Mouse (Mus musculus): Measurements from ENCODE around the gene Gm44502. TPM values are rescaled to one million over a fixed set of nuclear protein-coding genes. Genes with fewer than 3 reads are reported as not detected.

The Gm44502 gene
- polyA plus RNA-seq, 1 experiment: 1.1 TPM

GRCm38 (mm10) chr15:89475293-89475600 lies 45.8 kb upstream of the Gm44502 start:
- 92% methylated on average over 7 of the region's 7 CpGs for WGBS
- H3K4me1 ChIP-seq (ENCODE audit: control insufficient read depth, insufficient read depth, low read length): peaks cover under 1% of the 10 kb centered on the region; the same call in 1 of the 2 replicates
- no peak overlapping the region for H3K4me3 ChIP-seq (ENCODE audit: insufficient read depth, low read depth, low read length)
- no peak overlapping the region for H3K27ac ChIP-seq (ENCODE audit: insufficient read depth, low read depth, low read length)
- TF ChIP-seq CTCF (conservative IDR thresholded peaks at IDR 0.05; ENCODE audit: insufficient read depth, insufficient read length, low read depth, low read length): no peak
- no peak for TF ChIP-seq POLR2A (IDR thresholded peaks at IDR 0.05; ENCODE audit: low read depth, low read length)
- H3K36me3 ChIP-seq (ENCODE audit: control insufficient read depth, insufficient read depth, low read length): no peaks in the 10 kb centered on the region
- no peak for DNase-seq
- H3K27me3 ChIP-seq (replicated peaks; ENCODE audit: control insufficient read depth, insufficient read depth, low read length): no peaks in the 10 kb centered on the region

- DNase-seq: peak; percentile 9
- TF ChIP-seq CTCF (conservative IDR thresholded peaks at IDR 0.05; ENCODE audit: insufficient read depth, insufficient read length, low read depth, low read length) (no peak), POLR2A (IDR thresholded peaks at IDR 0.05; ENCODE audit: low read depth, low read length) (no peak)
- Histone ChIP-seq H3K36me3 (ENCODE audit: control insufficient read depth, insufficient read depth, low read length) (no peaks in the 10 kb centered on the region), H3K27ac (ENCODE audit: insufficient read depth, low read depth, low read length) (no peak overlapping the region), H3K4me3 (ENCODE audit: insufficient read depth, low read depth, low read length) (no peak overlapping the region), H3K4me1 (ENCODE audit: control insufficient read depth, insufficient read depth, low read length) (no peaks in the 10 kb centered on the region; the same call in 1 of the 2 replicates), H3K27me3 (replicated peaks; ENCODE audit: control insufficient read depth, insufficient read depth, low read length) (no peaks in the 10 kb centered on the region)
- WGBS: 90% methylated on average over 19 of the region's 19 CpGs
These were observed 45.2 kb upstream of the Gm44502 start for GRCm38 (mm10) chr15:89474596-89475292.

GRCm38 (mm10) chr15:89473921-89474320 lies 44.4 kb upstream of the Gm44502 start:
- TF ChIP-seq CTCF (conservative IDR thresholded peaks at IDR 0.05; ENCODE audit: insufficient read depth, insufficient read length, low read depth, low read length) (no peak), POLR2A (IDR thresholded peaks at IDR 0.05; ENCODE audit: low read depth, low read length) (no peak)
- Histone ChIP-seq H3K4me3 (ENCODE audit: insufficient read depth, low read depth, low read length) (no peak overlapping the region), H3K36me3 (ENCODE audit: control insufficient read depth, insufficient read depth, low read length) (no peaks in the 10 kb centered on the region), H3K4me1 (ENCODE audit: control insufficient read depth, insufficient read depth, low read length) (no peaks in the 10 kb centered on the region; the same call in 1 of the 2 replicates), H3K27me3 (replicated peaks; ENCODE audit: control insufficient read depth, insufficient read depth, low read length) (no peaks in the 10 kb centered on the region), H3K27ac (ENCODE audit: insufficient read depth, low read depth, low read length) (no peak overlapping the region)
- 97% methylated on average over 8 of the region's 8 CpGs for WGBS
- no peak for DNase-seq

GRCm38 (mm10) chr15:89473370-89473769 lies 43.9 kb upstream of the Gm44502 start:
- Histone ChIP-seq H3K36me3 (ENCODE audit: control insufficient read depth, insufficient read depth, low read length) (no peaks in the 10 kb centered on the region), H3K4me1 (ENCODE audit: control insufficient read depth, insufficient read depth, low read length) (no peaks in the 10 kb centered on the region; the same call in 1 of the 2 replicates), H3K27me3 (replicated peaks; ENCODE audit: control insufficient read depth, insufficient read depth, low read length) (no peaks in the 10 kb centered on the region), H3K27ac (ENCODE audit: insufficient read depth, low read depth, low read length) (no peak overlapping the region), H3K4me3 (ENCODE audit: insufficient read depth, low read depth, low read length) (no peak overlapping the region)
- WGBS: 94% methylated on average over 9 of the region's 9 CpGs
- no peak for TF ChIP-seq CTCF (conservative IDR thresholded peaks at IDR 0.05; ENCODE audit: insufficient read depth, insufficient read length, low read depth, low read length)
- TF ChIP-seq POLR2A (IDR thresholded peaks at IDR 0.05; ENCODE audit: low read depth, low read length): no peak
- DNase-seq: no peak

GRCm38 (mm10) chr15:89471476-89471875 lies 42.0 kb upstream of the Gm44502 start:
- WGBS: 86% methylated on average over 4 of the region's 4 CpGs
- DNase-seq: no peak
- Histone ChIP-seq H3K27me3 (replicated peaks; ENCODE audit: control insufficient read depth, insufficient read depth, low read length) (no peaks in the 10 kb centered on the region), H3K36me3 (ENCODE audit: control insufficient read depth, insufficient read depth, low read length) (no peaks in the 10 kb centered on the region), H3K4me1 (ENCODE audit: control insufficient read depth, insufficient read depth, low read length) (no peaks in the 10 kb centered on the region; the same call in 1 of the 2 replicates), H3K4me3 (ENCODE audit: insufficient read depth, low read depth, low read length) (no peak overlapping the region), H3K27ac (ENCODE audit: insufficient read depth, low read depth, low read length) (no peak overlapping the region)
- TF ChIP-seq CTCF (conservative IDR thresholded peaks at IDR 0.05; ENCODE audit: insufficient read depth, insufficient read length, low read depth, low read length): no peak
- TF ChIP-seq POLR2A (IDR thresholded peaks at IDR 0.05; ENCODE audit: low read depth, low read length): no peak

- DNase-seq: peak; percentile 24
- 25% methylated on average over 2 of the region's 2 CpGs for WGBS
- Histone ChIP-seq H3K27ac (ENCODE audit: insufficient read depth, low read depth, low read length) (no peak overlapping the region), H3K36me3 (ENCODE audit: control insufficient read depth, insufficient read depth, low read length) (no peaks in the 10 kb centered on the region), H3K4me3 (ENCODE audit: insufficient read depth, low read depth, low read length) (no peak overlapping the region), H3K4me1 (ENCODE audit: control insufficient read depth, insufficient read depth, low read length) (no peaks in the 10 kb centered on the region), H3K27me3 (replicated peaks; ENCODE audit: control insufficient read depth, insufficient read depth, low read length) (no peaks in the 10 kb centered on the region)
- TF ChIP-seq POLR2A (IDR thresholded peaks at IDR 0.05; ENCODE audit: low read depth, low read length): no peak
- TF ChIP-seq CTCF (conservative IDR thresholded peaks at IDR 0.05; ENCODE audit: insufficient read depth, insufficient read length, low read depth, low read length): peak; percentile 50
These were observed 39.1 kb upstream of the Gm44502 start for GRCm38 (mm10) chr15:89468577-89468976.

- Histone ChIP-seq H3K36me3 (ENCODE audit: control insufficient read depth, insufficient read depth, low read length) (no peaks in the 10 kb centered on the region), H3K27ac (ENCODE audit: insufficient read depth, low read depth, low read length) (no peak overlapping the region), H3K4me3 (ENCODE audit: insufficient read depth, low read depth, low read length) (no peak overlapping the region), H3K4me1 (ENCODE audit: control insufficient read depth, insufficient read depth, low read length) (no peaks in the 10 kb centered on the region), H3K27me3 (replicated peaks; ENCODE audit: control insufficient read depth, insufficient read depth, low read length) (no peaks in the 10 kb centered on the region)
- TF ChIP-seq CTCF (conservative IDR thresholded peaks at IDR 0.05; ENCODE audit: insufficient read depth, insufficient read length, low read depth, low read length) (no peak), POLR2A (IDR thresholded peaks at IDR 0.05; ENCODE audit: low read depth, low read length) (no peak)
- DNase-seq: no peak
- WGBS: 13% methylated on average over 1 of the region's 1 CpGs
These were observed 35.6 kb upstream of the Gm44502 start for GRCm38 (mm10) chr15:89465052-89465451.

Measured in kidney, adult 2 months (tissue).